Mouse (Mus musculus) limb, embryonic 13.5 days (tissue): ENCODE data around the gene Tbx3. TPM values are rescaled to one million over a fixed set of nuclear protein-coding genes. Genes with fewer than 3 reads are reported as not detected.
A peak's percentile ranks its signal among the peaks of the same experiment; 100 is the strongest.

Source experiments
- ATAC-seq: fragments of 200-750 bp; cut with Nextera tagmentation; 2 replicates; pipeline ENCODE4 v1.8.0; 2017; ENCODE audit warnings: low read depth, moderate number of reproducible peaks, moderate TSS enrichment; ENCODE audit not compliant: low FRiP score
- H3K27ac ChIP-seq: fragments of 300-500 bp; sonication (generic); 2 replicates; pipeline ENCODE4 v1.5.1; 2015; ENCODE audit warnings: inconsistent platforms, mild to moderate bottlenecking, moderate library complexity
- H3K27me3 ChIP-seq: fragments of 300-500 bp; sonication (generic); 2 replicates; pipeline ENCODE4 v1.6.1; 2015; ENCODE audit warnings: mild to moderate bottlenecking, inconsistent platforms
- H3K36me3 ChIP-seq: fragments of 300-500 bp; sonication (generic); 2 replicates; pipeline ENCODE4 v1.6.1; 2015; ENCODE audit warnings: inconsistent platforms, mild to moderate bottlenecking, moderate library complexity
- H3K4me1 ChIP-seq: fragments of 300-500 bp; sonication (generic); 2 replicates; pipeline ENCODE4 v1.6.1; 2015; ENCODE audit warnings: inconsistent platforms
- H3K4me2 ChIP-seq: fragments of 300-500 bp; sonication (generic); replicated peaks from 2 replicates; pipeline ENCODE4 v1.6.1; 2015; ENCODE audit warnings: inconsistent platforms, mild to moderate bottlenecking, moderate library complexity
- H3K4me3 ChIP-seq: fragments of 300-500 bp; sonication (generic); 2 replicates; pipeline ENCODE4 v1.5.1; 2015; ENCODE audit warnings: moderate library complexity, mild to moderate bottlenecking, inconsistent platforms
- H3K9ac ChIP-seq: fragments of 300-500 bp; sonication (generic); 2 replicates; pipeline ENCODE4 v1.6.1; 2015; ENCODE audit warnings: mild to moderate bottlenecking, inconsistent platforms
- H3K9me3 ChIP-seq: fragments of 300-500 bp; sonication (generic); 2 replicates; pipeline ENCODE4 v1.6.1; 2016; ENCODE audit warnings: inconsistent platforms
- WGBS: fragments of 180-500 bp; shearing (Covaris S2); methylation state at CpG from one replicate; pipeline ENCODE4 v1.1.7; 2015; 5-methylcytosine and 5-hydroxymethylcytosine counted together
- polyA plus RNA-seq: library from polyadenylated mRNA; unstranded; fragments of >200 nt; fragmentation: Nextera tagmentation; extraction: Ambion mirVana; gene quantifications from 2 replicates; pipeline ENCODE4 v1.2.1, GENCODE M21; 2015

Tbx3 gene
- 29.9 and 43.9 TPM in 2 replicates for polyA plus RNA-seq

- H3K9me3 ChIP-seq, result no peaks in the 10 kb centered on the region
- H3K4me2 ChIP-seq, result peak within 1 kb of the TSS; percentile 81
- 0 out of 2 replicates have a peak, but pooled peaks cover 2% of the 10 kb centered on the region for H3K36me3 ChIP-seq
- H3K4me1 ChIP-seq, result peaks cover 33% of the 10 kb centered on the region
- peak within 1 kb of the TSS; percentile 94 for H3K27ac ChIP-seq
- H3K4me3 ChIP-seq, result peak within 1 kb of the TSS; percentile 58
- WGBS, result under 1% methylated on average over 42 of the region's 43 CpGs
- H3K27me3 ChIP-seq, result peaks cover 69% of the 10 kb centered on the region
- peak; percentile 95 for ATAC-seq
- H3K9ac ChIP-seq, result peak within 1 kb of the TSS; percentile 85
Observed at GRCm38 (mm10) chr5:119670566-119671108, at the start of gene Tbx3. Gene Tbx3 (plus strand): TSS chr5:119670669.

DNA sequence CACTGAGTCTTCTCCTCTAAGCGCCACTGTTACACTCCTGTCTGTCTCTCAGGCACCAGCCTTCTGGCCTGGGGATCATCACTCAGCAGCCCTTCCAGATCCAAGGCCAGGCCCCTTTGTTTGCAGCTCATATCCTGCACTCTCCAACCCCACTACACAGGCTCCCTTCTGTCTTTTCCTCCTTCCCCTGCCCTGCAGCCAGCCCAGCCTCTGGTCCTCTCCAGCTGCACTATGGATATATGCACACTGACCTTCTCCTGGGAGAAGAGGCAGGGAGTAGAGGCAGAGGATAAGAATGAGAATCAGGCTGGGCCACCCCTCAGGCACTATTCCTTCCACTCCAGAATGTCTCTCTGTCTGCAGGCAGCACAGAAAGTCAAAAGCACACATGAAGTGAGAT is 48.4 kb upstream of the Tbx3 start:
- Histone ChIP-seq H3K4me2 (no peak overlapping the region), H3K9me3 (no peaks in the 10 kb centered on the region), H3K9ac (no peak overlapping the region), H3K4me3 (no peak overlapping the region), H3K27ac (no peak overlapping the region), H3K4me1 (peaks cover 41% of the 10 kb centered on the region), H3K36me3 (no peaks in the 10 kb centered on the region), H3K27me3 (peaks cover 85% of the 10 kb centered on the region)
- ATAC-seq, result no peak
- WGBS, result 38% methylated on average over 1 of the region's 1 CpGs

GRCm38 (mm10) chr5:119624554-119624953 is 45.9 kb upstream of the Tbx3 start:
- no peaks in the 10 kb centered on the region for H3K9me3 ChIP-seq
- H3K27ac ChIP-seq, result no peak overlapping the region
- H3K36me3 ChIP-seq, result no peaks in the 10 kb centered on the region
- peaks cover 92% of the 10 kb centered on the region for H3K27me3 ChIP-seq
- ATAC-seq, result no peak
- peaks cover 59% of the 10 kb centered on the region for H3K4me1 ChIP-seq
- no peak overlapping the region for H3K4me3 ChIP-seq
- H3K9ac ChIP-seq, result no peak overlapping the region
- H3K4me2 ChIP-seq, result no peak overlapping the region
- 12% methylated on average over 1 of the region's 1 CpGs for WGBS

GRCm38 (mm10) chr5:119625603-119626002 is 44.9 kb upstream of the Tbx3 start:
- no peak for ATAC-seq
- H3K9me3 ChIP-seq, result no peaks in the 10 kb centered on the region
- H3K9ac ChIP-seq, result no peak overlapping the region
- H3K4me1 ChIP-seq, result peaks cover 52% of the 10 kb centered on the region
- no peaks in the 10 kb centered on the region for H3K36me3 ChIP-seq
- H3K4me3 ChIP-seq, result no peak overlapping the region
- H3K27me3 ChIP-seq, result peaks cover 98% of the 10 kb centered on the region
- 0% methylated on average over 13 of the region's 13 CpGs for WGBS
- H3K4me2 ChIP-seq, result peak overlapping the region; percentile 34
- no peak overlapping the region for H3K27ac ChIP-seq

GRCm38 (mm10) chr5:119626154-119626553 is 44.3 kb upstream of the Tbx3 start:
- peaks cover 98% of the 10 kb centered on the region for H3K27me3 ChIP-seq
- H3K4me2 ChIP-seq, result peak overlapping the region; percentile 55

DNA sequence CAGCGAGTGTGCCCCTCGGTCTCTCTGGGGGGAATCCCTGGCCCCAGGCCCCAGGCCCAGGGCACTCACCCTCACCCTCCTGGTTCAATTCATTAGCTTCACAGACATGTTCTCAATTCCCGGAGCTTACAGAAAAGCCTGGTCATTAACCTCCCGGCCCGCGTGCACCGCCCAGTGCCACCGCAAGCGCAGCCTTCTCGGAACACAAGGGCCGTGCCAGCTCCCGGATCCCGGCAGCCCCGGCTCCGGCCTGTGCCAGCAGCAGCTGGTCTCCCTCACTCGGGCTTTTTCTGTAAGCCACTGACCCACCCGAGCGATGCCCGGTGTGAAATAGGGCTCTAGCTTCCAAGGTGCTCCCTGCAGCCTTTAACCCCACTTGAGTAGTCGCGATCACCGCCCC is 43.8 kb upstream of the Tbx3 start:
- H3K36me3 ChIP-seq, result no peaks in the 10 kb centered on the region
- H3K4me1 ChIP-seq, result peaks cover 49% of the 10 kb centered on the region
- H3K9ac ChIP-seq, result peak overlapping the region; percentile 51
- peak overlapping the region; percentile 55 for H3K4me2 ChIP-seq
- ATAC-seq, result no peak
- peaks cover 96% of the 10 kb centered on the region for H3K27me3 ChIP-seq
- peak overlapping the region; percentile 21 for H3K4me3 ChIP-seq
- H3K9me3 ChIP-seq, result no peaks in the 10 kb centered on the region
- WGBS, result 2% methylated on average over 22 of the region's 22 CpGs
- no peak overlapping the region for H3K27ac ChIP-seq

More at GRCm38 (mm10) chr5:119626154-119626553, 44.3 kb upstream of the Tbx3 start:
- no peak overlapping the region for H3K4me3 ChIP-seq
- H3K4me1 ChIP-seq, result peaks cover 49% of the 10 kb centered on the region
- 12% methylated on average over 9 of the region's 9 CpGs for WGBS
- no peak for ATAC-seq
- H3K36me3 ChIP-seq, result no peaks in the 10 kb centered on the region
- H3K27ac ChIP-seq, result no peak overlapping the region
- H3K9ac ChIP-seq, result no peak overlapping the region
- H3K9me3 ChIP-seq, result no peaks in the 10 kb centered on the region

- peaks cover 96% of the 10 kb centered on the region for H3K27me3 ChIP-seq
Observed at GRCm38 (mm10) chr5:119628100-119628499, 42.4 kb upstream of the Tbx3 start.

GRCm38 (mm10) chr5:119628746-119629327 is 41.6 kb upstream of the Tbx3 start:
- H3K4me1 ChIP-seq, result peaks cover 45% of the 10 kb centered on the region
- no peaks in the 10 kb centered on the region for H3K9me3 ChIP-seq
- no peak for ATAC-seq
- no peak overlapping the region for H3K27ac ChIP-seq
- no peak overlapping the region for H3K9ac ChIP-seq
- H3K4me2 ChIP-seq, result 0 out of 2 replicates have a peak overlapping the region, but pooled peaks have one; percentile 30
- WGBS, result 11% methylated on average over 10 of the region's 12 CpGs
- H3K4me3 ChIP-seq, result no peak overlapping the region
- H3K27me3 ChIP-seq, result peaks cover 96% of the 10 kb centered on the region
- no peaks in the 10 kb centered on the region for H3K36me3 ChIP-seq

More at GRCm38 (mm10) chr5:119628100-119628499, 42.4 kb upstream of the Tbx3 start:
- Histone ChIP-seq H3K4me3 (no peak overlapping the region), H3K9me3 (no peaks in the 10 kb centered on the region), H3K36me3 (no peaks in the 10 kb centered on the region), H3K4me2 (no peak overlapping the region), H3K4me1 (peaks cover 45% of the 10 kb centered on the region), H3K27ac (no peak overlapping the region), H3K9ac (no peak overlapping the region)
- ATAC-seq, result no peak
- 73% methylated on average over 3 of the region's 3 CpGs for WGBS

GRCm38 (mm10) chr5:119633581-119633980 is 36.9 kb upstream of the Tbx3 start:
- WGBS, result 92% methylated on average over 4 of the region's 4 CpGs
- no peak overlapping the region for H3K4me2 ChIP-seq
- no peak overlapping the region for H3K4me3 ChIP-seq
- H3K4me1 ChIP-seq, result peaks cover 20% of the 10 kb centered on the region
- no peak for ATAC-seq
- no peaks in the 10 kb centered on the region for H3K36me3 ChIP-seq
- no peaks in the 10 kb centered on the region for H3K9me3 ChIP-seq
- H3K27ac ChIP-seq, result no peak overlapping the region
- H3K9ac ChIP-seq, result no peak overlapping the region
- peaks cover 93% of the 10 kb centered on the region for H3K27me3 ChIP-seq

DNA sequence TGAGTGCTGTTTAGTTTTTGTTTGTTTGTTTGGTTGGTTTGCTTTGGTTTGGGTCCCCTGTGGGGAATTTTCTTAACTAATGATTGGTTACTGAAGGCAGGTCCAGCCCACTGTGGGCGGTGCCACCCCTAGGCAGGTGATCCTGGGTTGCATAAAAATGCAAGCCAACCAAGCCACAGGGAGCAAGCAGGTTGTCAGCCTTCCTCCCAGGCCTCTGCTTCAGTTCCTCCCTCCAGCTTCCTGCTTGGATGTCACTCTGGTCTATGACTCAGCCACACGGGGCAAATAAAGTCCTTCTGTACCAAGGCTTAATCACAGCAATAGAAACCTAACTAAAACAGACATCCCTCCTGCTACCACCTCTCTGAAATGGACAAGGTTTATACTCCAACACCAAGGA is 35.6 kb upstream of the Tbx3 start:
- Histone ChIP-seq H3K4me2 (no peak overlapping the region), H3K9ac (no peak overlapping the region), H3K27me3 (peaks cover 96% of the 10 kb centered on the region), H3K4me3 (no peak overlapping the region), H3K9me3 (no peaks in the 10 kb centered on the region), H3K27ac (no peak overlapping the region), H3K4me1 (peaks cover 8% of the 10 kb centered on the region), H3K36me3 (no peaks in the 10 kb centered on the region)
- ATAC-seq, result no peak
- 73% methylated on average over 2 of the region's 2 CpGs for WGBS

DNA sequence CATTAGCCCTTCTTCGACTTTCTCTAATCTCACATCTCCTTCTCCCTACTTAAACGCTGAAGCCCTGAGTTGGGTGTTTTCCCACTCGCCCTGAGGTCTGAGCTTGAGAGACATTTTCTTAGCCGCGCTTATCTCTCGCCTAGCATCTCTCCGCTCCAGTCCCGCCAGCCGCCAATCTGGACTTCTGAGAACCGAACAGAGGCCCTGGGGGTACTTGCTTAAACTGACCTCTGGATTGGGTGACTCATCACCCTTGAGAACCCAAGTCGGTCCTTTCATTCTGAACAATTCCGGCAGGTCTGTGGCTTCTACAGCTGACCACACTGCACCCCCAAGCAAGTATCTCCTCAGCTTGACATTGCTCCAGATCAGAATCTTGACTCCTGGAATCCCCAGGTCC is 32.2 kb upstream of the Tbx3 start:
- Histone ChIP-seq H3K4me1 (peaks cover 14% of the 10 kb centered on the region), H3K4me3 (no peak overlapping the region), H3K9ac (no peak overlapping the region), H3K9me3 (no peaks in the 10 kb centered on the region), H3K36me3 (no peaks in the 10 kb centered on the region), H3K27ac (no peak overlapping the region), H3K27me3 (peaks cover 97% of the 10 kb centered on the region), H3K4me2 (no peak overlapping the region)
- no peak for ATAC-seq
- 49% methylated on average over 12 of the region's 12 CpGs for WGBS

DNA sequence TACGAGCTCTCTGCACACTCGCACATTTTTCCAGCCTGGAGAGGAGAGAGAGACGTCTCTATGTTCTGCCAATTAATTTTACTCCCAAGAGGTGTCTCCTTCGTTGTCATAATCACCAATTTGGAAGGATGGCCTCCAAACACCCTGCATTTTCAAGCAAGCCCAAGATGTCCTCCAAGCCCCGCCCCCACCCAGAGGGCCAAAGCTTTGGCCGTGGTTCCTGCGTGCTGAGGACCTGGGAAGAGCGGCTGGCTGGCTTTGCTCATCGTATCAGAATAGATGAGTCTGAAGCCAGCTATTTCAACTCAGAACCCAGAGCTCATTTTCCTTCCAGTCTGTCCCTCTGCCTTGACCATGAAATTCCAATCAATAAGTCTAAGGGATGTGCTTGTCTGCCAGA is 29.4 kb upstream of the Tbx3 start:
- no peak overlapping the region for H3K4me2 ChIP-seq
- H3K4me3 ChIP-seq, result no peak overlapping the region
- H3K4me1 ChIP-seq, result peaks cover 12% of the 10 kb centered on the region
- WGBS, result 66% methylated on average over 9 of the region's 9 CpGs
- H3K9ac ChIP-seq, result no peak overlapping the region
- no peaks in the 10 kb centered on the region for H3K9me3 ChIP-seq
- no peak for ATAC-seq
- peaks cover 95% of the 10 kb centered on the region for H3K27me3 ChIP-seq
- no peak overlapping the region for H3K27ac ChIP-seq
- no peaks in the 10 kb centered on the region for H3K36me3 ChIP-seq

GRCm38 (mm10) chr5:119641714-119642113 is 28.8 kb upstream of the Tbx3 start:
- ATAC-seq, result no peak
- no peaks in the 10 kb centered on the region for H3K9me3 ChIP-seq
- H3K4me3 ChIP-seq, result no peak overlapping the region
- no peak overlapping the region for H3K27ac ChIP-seq
- H3K27me3 ChIP-seq, result peaks cover 95% of the 10 kb centered on the region
- no peak overlapping the region for H3K9ac ChIP-seq
- 22% methylated on average over 3 of the region's 3 CpGs for WGBS
- H3K4me2 ChIP-seq, result no peak overlapping the region
- peaks cover 10% of the 10 kb centered on the region for H3K4me1 ChIP-seq
- H3K36me3 ChIP-seq, result no peaks in the 10 kb centered on the region
